Mouse (Mus musculus) E14TG2a.4 (cell line): Measurements from ENCODE around the gene Specc1.

Experiments used
- CTCF ChIP-seq: conservative IDR thresholded peaks from 2 replicates; pipeline ENCODE4 v1.5.1; 2014; ENCODE audit warnings: low read length
- POU5F1 ChIP-seq: IDR thresholded peaks from 2 replicates; pipeline ENCODE4 v1.6.1; 2014; ENCODE audit warnings: low read length, borderline replicate concordance

DNA sequence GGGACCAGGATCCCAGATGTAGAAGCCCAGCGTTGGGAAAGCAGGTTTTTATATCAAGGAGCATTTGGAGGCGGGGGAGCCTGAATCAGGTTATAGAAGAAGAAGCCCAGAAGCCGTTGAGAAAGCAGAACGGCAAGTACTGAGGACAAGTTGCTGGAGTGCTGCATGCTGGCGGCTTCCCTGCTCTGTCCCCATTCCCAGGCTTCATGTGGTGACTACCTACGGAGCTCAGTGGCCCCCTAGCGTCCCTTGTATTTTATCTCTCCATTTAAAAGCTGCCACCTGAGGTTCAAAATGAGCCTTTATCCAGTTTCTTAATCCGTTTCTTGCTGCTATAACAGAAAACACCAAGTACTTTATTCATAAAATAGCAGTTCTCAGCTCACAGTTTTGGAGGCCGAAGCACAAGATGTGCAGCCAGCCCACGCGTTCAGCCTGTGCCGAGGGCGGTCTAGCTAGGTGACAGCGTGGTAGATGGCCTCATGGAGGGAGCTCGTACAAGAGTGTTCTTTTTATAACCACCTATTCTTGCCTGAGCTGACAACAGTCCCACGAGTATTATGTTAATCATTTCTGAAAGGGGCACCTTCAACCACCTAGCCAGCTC is 54.2 kb downstream of the Specc1 start:
- TF ChIP-seq POU5F1 (no peak), CTCF (no peak)
